Mouse (Mus musculus) mature B cell (primary cell): Measurements from ENCODE around the gene Gm8773.

Source experiments
- in situ Hi-C: fragments of 300-500 bp; cut with MboI; formaldehyde crosslinking; loops from 2 replicates; pipeline ENCODE4 v1.14.3; 2019

Gene Gm8773

GRCm38 (mm10) chr5:5573749-5574317 is at the start of gene Gm8773:
Gm8773 (plus strand) TSS chr5:5573799.
- in situ Hi-C loops, result no loop called here

GRCm38 (mm10) chr5:5533656-5534420 is 39.8 kb upstream of the Gm8773 start:
- in situ Hi-C loops, result no loop called here

- in situ Hi-C loops, result no loop called here
These were observed 37.5 kb upstream of the Gm8773 start for GRCm38 (mm10) chr5:5536131-5536530.

DNA sequence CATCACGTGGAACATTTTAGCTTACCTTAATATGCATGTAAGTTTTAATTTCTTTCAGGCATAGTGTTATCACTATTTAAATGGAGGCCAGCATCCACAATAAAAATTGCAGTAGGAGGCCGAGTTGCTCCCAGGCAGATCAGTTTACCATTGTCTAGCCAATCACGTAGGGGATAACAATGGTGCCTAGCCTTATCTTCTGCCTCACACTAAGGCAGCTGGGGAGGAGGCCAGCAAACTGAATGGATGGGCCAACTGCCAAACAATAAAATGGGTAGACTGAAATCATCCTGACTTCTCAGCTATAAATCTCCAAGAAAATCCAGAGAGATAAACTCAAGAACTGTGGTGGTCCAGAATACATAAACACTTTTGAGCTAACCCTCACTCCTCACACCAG is 33.8 kb upstream of the Gm8773 start:
- in situ Hi-C loops, result no loop called here

DNA sequence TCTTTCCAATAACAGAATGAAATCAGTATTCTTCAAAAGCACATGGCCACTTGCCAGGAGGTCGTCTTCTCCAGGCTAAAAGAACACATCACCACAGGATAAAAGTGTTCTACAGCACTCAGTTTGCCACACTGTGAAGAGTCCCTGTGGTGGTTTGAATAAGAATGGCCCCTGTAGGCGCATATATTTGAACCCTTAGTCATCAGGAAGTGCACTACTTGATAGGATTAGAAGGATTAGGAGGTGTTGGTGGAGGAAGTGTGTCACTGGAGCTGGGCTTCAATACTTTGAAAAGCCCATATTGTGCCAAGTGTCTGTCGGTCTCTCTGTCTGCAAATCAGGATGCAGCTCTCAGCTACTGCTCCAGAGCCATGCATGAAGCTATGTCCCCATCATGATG is 33.2 kb upstream of the Gm8773 start:
- in situ Hi-C loops, result no loop called here

DNA sequence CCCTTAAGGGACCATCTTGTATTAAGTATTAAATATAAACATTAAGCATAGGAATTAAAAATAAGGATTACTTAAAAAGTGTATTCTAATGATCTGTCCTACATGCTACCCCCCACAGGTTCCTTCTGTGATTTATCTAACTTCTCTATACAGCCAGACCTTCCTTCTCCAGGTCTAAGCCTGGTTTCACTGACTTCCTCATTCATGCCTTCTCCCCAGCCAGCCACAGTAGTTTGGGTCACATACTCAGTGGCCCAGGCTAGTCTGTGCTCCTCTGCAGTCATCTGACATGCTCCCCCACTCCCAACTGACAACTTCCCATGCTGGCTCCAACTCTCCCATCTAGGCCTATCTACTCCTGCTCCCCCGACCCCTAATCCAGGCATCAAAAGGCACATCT is 22.5 kb upstream of the Gm8773 start:
- in situ Hi-C loops, result no loop called here

GRCm38 (mm10) chr5:5559079-5559740 is 14.4 kb upstream of the Gm8773 start, which contains the start of gene Gtpbp10:
Gtpbp10 (minus strand) TSS chr5:5559538.
- in situ Hi-C loops, result no loop called here

DNA sequence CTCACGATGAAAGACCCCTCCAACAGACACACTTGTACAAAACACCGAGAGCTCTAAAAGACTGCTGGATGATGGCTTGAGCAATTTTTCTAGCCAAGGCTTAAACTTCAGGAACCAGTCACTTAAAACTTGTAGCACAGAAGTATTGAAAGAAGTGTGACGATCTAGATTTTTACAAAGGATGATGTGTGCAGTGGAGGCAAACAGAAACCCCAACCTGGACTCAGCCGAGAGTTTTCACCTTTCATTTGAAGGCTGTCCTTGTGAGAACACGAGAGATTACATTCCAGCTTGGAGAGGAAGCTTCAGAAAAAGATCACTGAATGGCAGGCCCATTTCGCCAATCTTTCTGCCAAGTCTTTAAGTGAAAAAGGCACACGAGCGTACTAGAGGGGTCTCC is 13.8 kb upstream of the Gm8773 start:
- in situ Hi-C loops, result no loop called here

GRCm38 (mm10) chr5:5561041-5561706 is 12.4 kb upstream of the Gm8773 start:
- in situ Hi-C loops, result no loop called here

DNA sequence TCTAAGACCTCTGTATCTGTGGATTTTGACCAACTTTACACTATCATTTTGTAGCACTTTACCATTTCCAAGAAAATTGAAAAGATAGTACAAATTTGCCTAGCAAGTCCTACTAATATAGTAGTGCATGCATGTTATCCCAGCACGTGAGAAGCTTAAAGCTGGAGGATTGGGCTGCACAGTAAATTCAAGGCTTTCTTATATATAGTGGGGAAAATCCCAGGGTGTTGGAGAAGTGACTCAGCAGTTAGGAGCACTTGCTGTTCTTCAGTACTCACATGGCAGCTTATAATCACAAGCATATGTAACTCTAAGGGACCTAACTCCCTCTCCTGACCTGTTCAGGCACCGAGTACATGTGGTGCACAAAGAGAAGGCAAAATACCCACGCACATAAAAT is 11.2 kb upstream of the Gm8773 start:
- in situ Hi-C loops, result no loop called here

GRCm38 (mm10) chr5:5587686-5588085 is 14.1 kb downstream of the Gm8773 start:
- in situ Hi-C loops, result no loop called here

DNA sequence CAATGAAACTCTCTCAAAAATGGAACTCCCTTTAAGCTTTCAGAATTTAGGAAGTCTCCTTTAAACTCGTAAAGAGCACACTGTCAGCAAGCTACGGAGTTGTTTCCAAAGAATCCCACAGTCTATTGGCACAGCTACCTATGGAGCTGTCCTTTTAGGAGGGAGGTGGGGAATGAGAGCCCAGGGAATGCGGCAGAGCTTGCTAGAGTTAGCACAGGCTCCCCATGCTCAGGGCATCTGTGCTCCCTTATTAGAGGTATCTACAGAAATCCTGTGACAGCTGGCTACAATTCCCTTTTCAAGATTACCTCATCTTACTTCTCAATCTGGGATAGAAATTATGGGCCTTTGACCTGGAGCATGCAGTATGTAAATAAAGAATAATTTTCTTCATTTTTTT is 36.9 kb downstream of the Gm8773 start:
- in situ Hi-C loops, result no loop called here

DNA sequence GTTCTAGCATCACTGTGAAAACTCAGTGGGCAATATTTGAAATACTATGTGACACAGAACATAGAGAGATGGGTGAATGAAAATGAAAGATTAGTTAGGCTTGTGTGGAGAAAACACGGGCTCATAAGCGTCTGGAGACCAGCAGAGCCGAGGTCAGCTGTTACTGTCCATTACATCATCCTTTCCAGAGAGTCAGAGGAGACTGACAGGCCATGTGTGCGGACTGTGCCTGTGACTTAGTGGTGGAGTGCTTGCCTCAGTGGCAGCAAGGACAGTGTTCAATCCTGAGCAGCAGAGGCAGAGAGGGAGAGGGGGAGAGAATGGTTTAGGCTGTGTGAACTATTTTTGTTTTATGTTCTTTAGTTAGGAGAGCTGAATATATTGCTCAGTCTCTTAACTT is 44.7 kb downstream of the Gm8773 start:
- in situ Hi-C loops, result no loop called here

- in situ Hi-C loops, result no loop called here
These were observed 51.9 kb downstream of the Gm8773 start for GRCm38 (mm10) chr5:5625491-5625890.
